Mouse (Mus musculus): Measurements from ENCODE around the gene Foxm1. TPM values are rescaled to one million over a fixed set of nuclear protein-coding genes. Genes with fewer than 3 reads are reported as not detected.
A peak's percentile ranks its signal among the peaks of the same experiment; 100 is the strongest.

Gene Foxm1
- polyA plus RNA-seq (2015; fragmentation: Nextera tagmentation; extraction: Ambion mirVana), result 25.7 and 26.3 TPM in 2 replicates

DNA sequence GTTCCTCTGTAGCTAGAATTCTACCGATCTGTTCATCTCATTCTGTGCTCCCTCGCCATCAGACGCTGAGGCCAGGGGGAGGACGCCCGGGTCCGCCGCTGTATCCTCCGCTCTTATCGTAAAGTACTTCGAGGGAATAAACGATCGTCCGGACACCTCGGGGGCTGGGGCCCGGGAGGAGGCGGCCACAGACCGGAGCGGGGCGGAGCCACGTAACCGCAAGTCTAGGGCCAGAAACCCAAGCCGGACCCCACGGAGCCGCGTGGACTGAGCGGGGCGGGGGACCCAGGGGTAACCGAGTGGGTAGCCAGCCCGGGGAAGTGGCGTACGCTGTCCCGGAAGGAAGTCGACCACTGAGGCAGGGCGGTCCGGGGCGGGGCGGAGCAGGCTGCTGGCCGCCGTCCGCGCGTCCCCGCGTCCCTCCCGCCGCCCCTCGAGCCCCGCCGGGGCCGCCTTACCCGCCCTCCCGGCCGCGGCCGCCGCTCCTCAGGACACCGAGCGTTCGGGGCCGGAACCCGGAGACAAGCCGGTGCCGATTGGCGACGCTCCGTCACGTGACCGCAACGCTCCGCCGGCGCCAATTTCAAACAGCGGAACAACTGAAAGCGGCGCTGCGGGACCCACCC is at the start of gene Foxm1, which contains the start of gene Rhno1:
Foxm1 (plus strand) TSS at position 587 of the 626 bp plus-strand sequence.
Rhno1 (minus strand) TSS at position 531 of the 626 bp plus-strand sequence.
- Histone ChIP-seq H3K9me3 (no peaks in the 10 kb centered on the region), H3K36me3 (peaks cover 24% of the 10 kb centered on the region), H3K27me3 (replicated peaks) (no peaks in the 10 kb centered on the region), H3K4me1 (replicated peaks) (peaks cover 14% of the 10 kb centered on the region), H3K27ac (peak within 1 kb of the TSS; percentile 96), H3K4me3 (replicated peaks) (peak within 1 kb of the TSS; percentile 98), H3K4me2 (replicated peaks) (peak within 1 kb of the TSS; percentile 78), H3K9ac (peak within 1 kb of the TSS; percentile 89)
- peak; percentile 93 for ATAC-seq
- under 1% methylated on average over 76 of the region's 76 CpGs for WGBS

DNA sequence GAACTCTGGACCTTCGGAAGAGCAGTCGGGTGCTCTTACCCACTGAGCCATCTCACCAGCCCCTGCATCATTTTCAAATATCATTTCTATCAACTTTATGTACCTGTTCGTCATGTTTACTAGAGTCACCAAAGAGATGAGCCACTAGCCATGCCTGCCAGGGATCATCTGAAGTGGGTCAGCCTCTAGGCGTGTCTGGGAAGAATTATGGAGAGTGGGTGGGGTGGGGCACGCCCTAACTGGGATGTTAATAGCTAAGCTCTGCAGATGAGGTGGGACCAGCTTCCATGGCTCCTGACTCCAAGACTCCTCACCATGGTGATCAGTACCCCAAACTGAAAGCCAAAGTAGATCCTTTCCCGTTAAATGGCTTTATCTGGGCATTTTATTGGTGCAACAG is 48.0 kb upstream of the Foxm1 start:
- Histone ChIP-seq H3K27me3 (replicated peaks) (no peaks in the 10 kb centered on the region), H3K9me3 (no peaks in the 10 kb centered on the region), H3K4me3 (replicated peaks) (no peak overlapping the region), H3K36me3 (no peaks in the 10 kb centered on the region), H3K9ac (no peak overlapping the region), H3K4me1 (replicated peaks) (no peaks in the 10 kb centered on the region), H3K4me2 (replicated peaks) (no peak overlapping the region), H3K27ac (no peak overlapping the region)
- no peak for ATAC-seq
- WGBS, result 83% methylated on average over 6 of the region's 6 CpGs

DNA sequence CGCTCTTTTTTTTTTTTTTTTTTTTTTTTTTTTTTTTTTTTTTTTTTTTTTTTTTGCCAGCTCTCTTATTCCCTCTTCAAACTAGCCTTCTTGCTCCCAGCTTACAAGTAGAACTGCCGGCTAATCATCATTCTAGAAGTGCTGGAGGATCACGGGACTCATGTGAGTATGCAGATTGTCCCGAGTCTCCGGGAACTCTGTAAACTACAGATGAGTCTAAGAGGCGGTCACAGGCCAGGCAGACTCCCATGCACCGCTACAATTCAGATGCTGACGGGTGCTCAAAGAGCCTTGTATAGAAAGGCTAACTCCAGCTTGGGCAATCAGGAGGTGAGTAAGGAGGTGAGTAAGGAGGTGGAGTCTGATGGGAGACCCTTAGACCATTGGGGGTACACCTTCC is 47.2 kb upstream of the Foxm1 start:
- Histone ChIP-seq H3K4me3 (replicated peaks) (no peak overlapping the region), H3K4me2 (replicated peaks) (no peak overlapping the region), H3K36me3 (no peaks in the 10 kb centered on the region), H3K9ac (no peak overlapping the region), H3K9me3 (no peaks in the 10 kb centered on the region), H3K4me1 (replicated peaks) (no peaks in the 10 kb centered on the region), H3K27ac (no peak overlapping the region), H3K27me3 (replicated peaks) (no peaks in the 10 kb centered on the region)
- ATAC-seq, result no peak
- WGBS, result 78% methylated on average over 8 of the region's 8 CpGs

DNA sequence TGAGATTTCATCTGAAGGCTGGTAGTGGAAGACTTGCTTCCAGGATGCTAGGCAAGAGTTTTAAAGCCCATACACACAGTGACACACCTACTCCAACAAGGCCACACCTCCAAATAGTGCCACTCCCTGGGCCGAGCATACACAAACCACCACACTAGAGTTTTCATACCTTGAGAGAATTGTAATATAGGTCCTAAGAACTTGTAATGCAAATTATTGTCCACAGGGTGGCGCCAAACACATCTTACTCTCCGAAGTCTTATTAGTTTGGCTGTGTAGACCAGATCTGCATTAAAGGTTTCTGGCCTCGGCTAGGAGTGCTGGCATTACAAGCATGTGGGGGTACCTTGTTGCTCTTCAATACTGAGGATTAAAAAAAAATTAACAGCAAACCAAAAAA is 44.5 kb upstream of the Foxm1 start:
- 5% methylated on average over 4 of the region's 4 CpGs for WGBS
- Histone ChIP-seq H3K4me1 (replicated peaks) (no peaks in the 10 kb centered on the region), H3K27me3 (replicated peaks) (no peaks in the 10 kb centered on the region), H3K36me3 (peaks cover 13% of the 10 kb centered on the region), H3K4me3 (replicated peaks) (no peak overlapping the region), H3K9ac (no peak overlapping the region), H3K4me2 (replicated peaks) (no peak overlapping the region), H3K27ac (no peak overlapping the region), H3K9me3 (no peaks in the 10 kb centered on the region)
- ATAC-seq, result peak; percentile 63; the same call in 1 of the 2 replicates

DNA sequence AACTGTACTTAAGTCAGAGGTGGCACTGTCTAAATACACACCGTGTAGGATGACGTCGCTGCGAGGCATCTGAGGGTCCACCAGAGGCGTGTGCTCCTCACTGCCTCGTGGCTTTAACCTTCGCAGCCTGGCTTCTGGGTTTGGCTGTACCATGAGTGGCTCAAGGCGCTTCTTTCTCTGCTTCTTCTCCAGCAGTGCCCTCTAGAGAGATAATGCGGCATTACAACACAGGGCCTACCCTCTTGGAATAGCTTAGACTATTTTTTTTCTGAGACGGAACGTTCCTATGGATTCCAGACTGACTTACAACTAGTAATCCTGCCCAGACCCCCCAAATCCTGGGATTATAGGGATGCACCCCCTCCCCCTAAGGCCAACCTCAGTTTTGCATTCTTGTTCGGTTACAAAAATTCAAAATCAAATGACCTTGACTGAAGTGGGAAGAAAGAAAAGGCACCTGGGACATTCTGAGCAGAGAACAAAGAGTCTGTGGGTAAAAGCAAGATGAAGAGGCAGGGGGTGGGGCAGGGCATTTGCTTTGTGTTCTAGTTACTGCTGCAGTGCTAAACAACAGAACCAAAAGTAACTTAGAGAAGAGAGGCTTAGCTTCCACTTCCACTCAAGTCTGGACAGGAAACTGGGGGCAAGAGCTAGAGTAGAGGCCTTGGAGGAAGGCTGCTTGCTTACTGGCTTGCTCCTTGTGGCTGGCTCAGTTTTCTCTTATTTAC is 28.2 kb upstream of the Foxm1 start:
- Histone ChIP-seq H3K9ac (no peak overlapping the region), H3K27me3 (replicated peaks) (no peaks in the 10 kb centered on the region), H3K4me2 (replicated peaks) (no peak overlapping the region), H3K36me3 (peaks cover 10% of the 10 kb centered on the region; the same call in 1 of the 2 replicates), H3K27ac (no peak overlapping the region), H3K9me3 (no peaks in the 10 kb centered on the region), H3K4me3 (replicated peaks) (no peak overlapping the region), H3K4me1 (replicated peaks) (0 out of 2 replicates have a peak, but pooled peaks cover 3% of the 10 kb centered on the region)
- 23% methylated on average over 12 of the region's 12 CpGs for WGBS
- ATAC-seq, result peak; percentile 63

DNA sequence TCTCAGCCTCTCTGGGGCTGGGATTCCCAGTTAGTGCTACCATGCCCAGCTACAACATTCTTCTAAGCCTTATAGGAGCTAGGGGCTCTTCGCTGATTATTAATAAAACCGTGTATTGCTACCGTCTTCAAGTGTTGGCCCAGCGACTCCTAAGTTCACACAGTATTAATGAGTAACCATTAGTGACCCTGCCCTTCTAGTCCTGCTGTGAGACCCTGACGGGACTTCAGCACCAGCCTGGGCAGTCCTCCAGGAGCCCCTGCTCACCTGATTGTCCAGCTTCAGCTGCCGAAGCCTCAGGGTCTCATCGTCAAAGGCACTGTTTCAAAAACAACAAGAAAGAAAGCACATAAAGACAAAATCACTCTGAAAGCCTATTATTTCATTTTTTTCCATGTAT is 25.3 kb upstream of the Foxm1 start:
- 0 out of 2 replicates have a peak, but pooled peaks cover 6% of the 10 kb centered on the region for H3K4me1 ChIP-seq (replicated peaks)
- peaks cover 3% of the 10 kb centered on the region; the same call in 1 of the 2 replicates for H3K36me3 ChIP-seq
- no peaks in the 10 kb centered on the region for H3K9me3 ChIP-seq
- WGBS, result 57% methylated on average over 7 of the region's 7 CpGs
- H3K27me3 ChIP-seq (replicated peaks), result no peaks in the 10 kb centered on the region
- no peak overlapping the region for H3K4me3 ChIP-seq (replicated peaks)
- no peak overlapping the region for H3K27ac ChIP-seq
- H3K9ac ChIP-seq, result no peak overlapping the region
- H3K4me2 ChIP-seq (replicated peaks), result no peak overlapping the region
- no peak for ATAC-seq

DNA sequence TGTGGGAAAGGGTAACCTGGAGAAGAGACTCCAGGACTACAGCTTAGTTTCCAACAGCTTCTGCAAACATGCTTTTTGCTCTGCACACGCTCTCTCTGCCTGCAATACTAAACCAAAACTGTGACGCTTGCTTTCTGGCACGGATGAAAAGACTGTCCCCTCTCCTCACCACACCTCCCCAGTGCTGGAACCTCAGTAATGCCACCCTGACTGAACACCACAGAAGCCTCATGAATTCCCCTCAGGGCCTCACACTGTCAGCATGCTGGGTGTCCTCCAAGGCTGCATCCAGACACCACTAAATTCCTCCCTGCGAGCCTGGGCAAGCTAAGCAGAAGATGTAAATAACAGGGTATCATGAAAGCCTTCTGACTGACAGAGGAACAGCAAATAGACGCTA is 23.9 kb upstream of the Foxm1 start:
- Histone ChIP-seq H3K4me3 (replicated peaks) (no peak overlapping the region), H3K9me3 (no peaks in the 10 kb centered on the region), H3K36me3 (no peaks in the 10 kb centered on the region), H3K27me3 (replicated peaks) (no peaks in the 10 kb centered on the region), H3K9ac (no peak overlapping the region), H3K4me1 (replicated peaks) (0 out of 2 replicates have a peak, but pooled peaks cover 6% of the 10 kb centered on the region), H3K4me2 (replicated peaks) (no peak overlapping the region), H3K27ac (no peak overlapping the region)
- WGBS, result 27% methylated on average over 5 of the region's 5 CpGs
- ATAC-seq, result no peak

DNA sequence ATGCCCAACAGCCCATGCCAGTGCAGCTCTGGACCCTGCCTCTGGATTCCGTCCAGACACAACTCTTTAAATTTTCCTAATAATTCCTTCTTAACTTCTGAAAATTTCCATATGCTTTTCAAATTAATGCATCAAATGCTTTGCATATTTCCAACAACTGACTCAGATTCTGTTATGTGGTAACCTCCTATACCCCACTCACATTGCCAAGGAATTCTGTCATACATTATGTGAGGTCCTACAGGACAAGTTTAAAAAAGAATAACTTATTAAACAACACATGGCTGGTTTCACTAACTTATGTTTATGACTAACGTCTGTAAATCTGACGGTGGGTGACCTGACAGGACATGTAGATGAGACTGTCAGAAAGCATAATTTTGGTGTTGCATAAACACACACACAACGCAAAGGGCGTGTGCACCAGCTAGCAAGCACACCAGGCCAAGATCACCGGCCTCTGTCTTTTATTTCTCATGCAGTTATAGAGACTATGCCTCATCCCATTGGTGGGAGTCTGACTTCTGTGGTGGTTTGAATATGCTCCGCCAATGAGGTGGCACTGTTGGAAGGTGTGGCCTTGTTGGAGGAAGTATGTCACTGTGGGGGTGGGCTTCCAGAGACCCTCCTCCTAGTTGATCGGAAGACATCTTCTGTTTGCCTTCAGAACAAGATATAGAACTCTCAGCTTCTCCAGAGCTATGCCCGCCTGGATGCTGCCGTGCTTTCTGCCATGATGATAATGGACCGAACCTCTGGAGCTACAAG is 20.6 kb upstream of the Foxm1 start:
- 82% methylated on average over 11 of the region's 11 CpGs for WGBS
- Histone ChIP-seq H3K27me3 (replicated peaks) (no peaks in the 10 kb centered on the region), H3K4me1 (replicated peaks) (0 out of 2 replicates have a peak, but pooled peaks cover 3% of the 10 kb centered on the region), H3K4me3 (replicated peaks) (no peak overlapping the region), H3K36me3 (no peaks in the 10 kb centered on the region), H3K9me3 (no peaks in the 10 kb centered on the region), H3K4me2 (replicated peaks) (no peak overlapping the region), H3K9ac (no peak overlapping the region), H3K27ac (0 out of 2 replicates have a peak overlapping the region, but pooled peaks have one; percentile 17)
- ATAC-seq, result no peak

DNA sequence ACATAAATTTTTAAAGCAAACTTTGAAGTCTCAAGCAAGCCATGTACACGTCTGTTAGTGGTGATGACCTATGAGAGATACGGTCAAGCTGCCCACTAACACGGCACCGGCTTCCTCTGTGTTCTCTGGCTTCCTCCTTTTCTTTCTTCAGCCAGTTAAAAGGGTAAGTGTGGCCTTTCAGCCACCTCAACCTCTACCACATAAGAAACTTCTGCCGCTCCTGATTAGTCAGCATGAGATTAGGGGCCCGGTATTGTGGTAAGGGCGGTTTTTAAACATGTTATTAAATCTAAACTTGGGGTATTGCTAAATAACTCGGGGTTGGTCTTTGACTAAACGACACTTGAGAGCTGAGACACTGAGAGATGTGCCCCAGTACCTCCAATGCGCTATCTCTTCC is 17.1 kb upstream of the Foxm1 start:
- no peak for ATAC-seq
- 85% methylated on average over 10 of the region's 10 CpGs for WGBS
- Histone ChIP-seq H3K27me3 (replicated peaks) (no peaks in the 10 kb centered on the region), H3K4me1 (replicated peaks) (no peaks in the 10 kb centered on the region), H3K27ac (no peak overlapping the region), H3K4me3 (replicated peaks) (no peak overlapping the region), H3K4me2 (replicated peaks) (no peak overlapping the region), H3K9ac (no peak overlapping the region), H3K36me3 (no peaks in the 10 kb centered on the region), H3K9me3 (no peaks in the 10 kb centered on the region)

DNA sequence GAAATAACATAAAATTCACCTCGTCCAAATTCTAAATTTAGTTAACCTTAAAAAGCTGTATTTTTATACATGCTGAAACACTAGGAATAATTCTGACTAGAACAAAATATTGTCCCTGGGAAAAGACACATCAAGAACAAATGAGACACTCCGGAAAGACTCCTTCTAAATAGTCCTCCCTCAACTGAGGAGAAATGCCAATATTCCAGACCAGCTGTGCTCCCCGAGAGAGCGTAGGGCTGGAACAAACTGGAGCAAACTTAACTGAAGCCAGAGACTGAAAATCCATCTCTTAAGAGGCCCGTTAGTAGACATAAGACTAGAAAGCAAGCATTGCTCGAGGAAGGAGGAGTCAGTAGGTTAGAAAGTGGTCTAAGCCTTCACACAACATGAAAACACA is 16.0 kb upstream of the Foxm1 start:
- WGBS, result 78% methylated on average over 6 of the region's 6 CpGs
- no peak for ATAC-seq
- no peaks in the 10 kb centered on the region for H3K4me1 ChIP-seq (replicated peaks)

DNA sequence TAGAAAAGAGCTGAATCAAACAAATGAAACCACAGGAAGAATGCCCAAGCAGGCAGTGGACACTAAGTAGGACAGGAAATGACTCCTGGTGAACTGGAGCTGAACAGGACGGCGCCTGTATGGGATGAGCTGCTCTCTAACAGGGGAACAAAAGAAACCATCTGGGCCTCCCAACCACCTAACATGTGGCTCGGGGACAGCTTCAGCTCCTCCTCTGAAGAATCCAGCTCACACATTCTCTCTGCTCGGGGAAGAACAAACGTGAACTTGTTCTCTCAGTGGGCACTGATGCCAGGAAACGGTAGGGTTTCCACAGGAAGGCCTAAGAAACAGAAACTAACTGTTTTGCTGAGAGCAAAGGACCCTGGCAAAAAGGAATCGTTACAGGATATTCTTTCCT is 13.1 kb upstream of the Foxm1 start:
- WGBS, result 57% methylated on average over 7 of the region's 7 CpGs
- Histone ChIP-seq H3K9ac (no peak overlapping the region), H3K9me3 (no peaks in the 10 kb centered on the region), H3K4me3 (replicated peaks) (no peak overlapping the region), H3K27me3 (replicated peaks) (no peaks in the 10 kb centered on the region), H3K4me2 (replicated peaks) (no peak overlapping the region), H3K27ac (0 out of 2 replicates have a peak overlapping the region, but pooled peaks have one; percentile 11), H3K36me3 (0 out of 2 replicates have a peak, but pooled peaks cover 3% of the 10 kb centered on the region), H3K4me1 (replicated peaks) (0 out of 2 replicates have a peak, but pooled peaks cover 2% of the 10 kb centered on the region)
- no peak for ATAC-seq

More for the DNA sequence above, 16.0 kb upstream of the Foxm1 start:
- H3K36me3 ChIP-seq, result 0 out of 2 replicates have a peak, but pooled peaks cover 3% of the 10 kb centered on the region
- no peak overlapping the region for H3K4me2 ChIP-seq (replicated peaks)
- no peak overlapping the region for H3K9ac ChIP-seq
- H3K27ac ChIP-seq, result no peak overlapping the region
- no peak overlapping the region for H3K4me3 ChIP-seq (replicated peaks)
- no peaks in the 10 kb centered on the region for H3K9me3 ChIP-seq
- H3K27me3 ChIP-seq (replicated peaks), result no peaks in the 10 kb centered on the region

DNA sequence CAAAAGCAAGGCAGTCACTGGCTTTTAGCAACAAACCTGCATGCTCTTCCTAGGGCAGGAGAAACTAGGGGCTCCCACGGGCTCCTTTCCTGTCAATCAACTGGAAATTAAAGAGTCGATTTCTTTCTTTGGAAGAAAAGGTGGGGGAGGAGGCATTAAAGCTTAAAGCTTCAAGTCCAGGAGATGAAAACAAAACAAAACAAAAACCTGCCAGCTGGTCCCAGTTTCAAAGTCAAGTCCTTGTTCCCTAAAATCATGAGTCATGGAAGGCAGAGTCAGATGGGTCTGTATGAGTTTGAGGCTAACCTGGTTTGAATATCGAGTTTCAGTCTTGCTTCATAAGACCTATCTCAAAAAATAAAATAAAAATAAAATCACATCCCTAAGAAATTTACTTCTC is 8.6 kb upstream of the Foxm1 start:
- Histone ChIP-seq H3K4me3 (replicated peaks) (no peak overlapping the region), H3K4me1 (replicated peaks) (0 out of 2 replicates have a peak, but pooled peaks cover 5% of the 10 kb centered on the region), H3K27ac (no peak overlapping the region), H3K36me3 (peaks cover 18% of the 10 kb centered on the region), H3K4me2 (replicated peaks) (no peak overlapping the region), H3K27me3 (replicated peaks) (no peaks in the 10 kb centered on the region), H3K9ac (no peak overlapping the region), H3K9me3 (no peaks in the 10 kb centered on the region)
- WGBS, result 81% methylated on average over 3 of the region's 3 CpGs
- ATAC-seq, result no peak
